Mouse (Mus musculus): ENCODE results near the gene Cemip2.

Gene Cemip2

DNA sequence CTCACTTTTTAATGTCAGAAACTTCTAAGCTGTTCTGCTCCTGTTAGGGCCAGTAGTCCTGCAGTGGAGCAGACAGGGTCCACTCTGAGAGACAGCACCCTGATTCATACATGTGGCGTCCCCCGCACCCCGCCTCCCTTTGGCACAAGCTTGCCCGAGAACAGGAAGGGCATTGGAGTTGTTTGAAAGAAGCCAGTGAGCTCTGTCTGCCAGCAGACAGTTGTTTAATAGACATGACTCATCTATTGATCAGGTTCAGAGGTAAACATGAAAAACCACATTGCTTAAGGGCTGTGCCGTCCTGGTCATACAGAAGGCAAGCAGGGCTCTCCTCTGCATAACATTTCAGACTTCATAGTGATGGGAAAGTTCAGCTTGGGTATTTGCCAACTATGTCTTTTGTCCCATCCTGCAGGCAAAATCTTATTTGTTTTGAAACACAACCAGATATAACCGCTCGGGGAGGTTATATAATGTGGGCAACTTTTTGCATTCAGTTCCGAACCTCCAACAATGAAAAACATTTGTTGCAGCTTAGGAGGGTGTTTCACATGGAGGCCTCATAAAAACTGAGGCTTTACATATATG is 36.4 kb downstream of the Cemip2 start:
- DNase-seq (ENCODE audit: low read depth, low spot score): no peak

DNA sequence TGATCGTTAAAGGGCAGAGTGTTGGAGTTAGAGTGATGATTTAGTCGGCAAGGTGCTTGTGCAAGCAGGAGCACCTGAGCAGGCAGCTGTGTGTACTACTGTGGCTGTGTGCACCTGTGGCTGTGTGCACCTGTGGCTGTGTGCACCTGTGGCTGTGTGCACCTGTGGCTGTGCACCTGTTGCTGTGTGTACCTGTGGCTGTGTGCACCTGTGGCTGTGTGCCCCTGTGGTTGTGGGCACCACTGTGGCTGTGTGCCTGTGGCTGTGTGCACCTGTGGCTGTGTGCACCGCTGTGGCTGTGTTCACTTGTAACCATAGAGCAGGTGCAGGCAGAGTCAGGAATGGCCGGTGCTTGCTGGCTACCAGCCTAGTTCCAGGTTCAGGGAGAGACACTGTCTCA is 38.1 kb downstream of the Cemip2 start:
- DNase-seq (ENCODE audit: low read depth, low spot score): no peak

DNA sequence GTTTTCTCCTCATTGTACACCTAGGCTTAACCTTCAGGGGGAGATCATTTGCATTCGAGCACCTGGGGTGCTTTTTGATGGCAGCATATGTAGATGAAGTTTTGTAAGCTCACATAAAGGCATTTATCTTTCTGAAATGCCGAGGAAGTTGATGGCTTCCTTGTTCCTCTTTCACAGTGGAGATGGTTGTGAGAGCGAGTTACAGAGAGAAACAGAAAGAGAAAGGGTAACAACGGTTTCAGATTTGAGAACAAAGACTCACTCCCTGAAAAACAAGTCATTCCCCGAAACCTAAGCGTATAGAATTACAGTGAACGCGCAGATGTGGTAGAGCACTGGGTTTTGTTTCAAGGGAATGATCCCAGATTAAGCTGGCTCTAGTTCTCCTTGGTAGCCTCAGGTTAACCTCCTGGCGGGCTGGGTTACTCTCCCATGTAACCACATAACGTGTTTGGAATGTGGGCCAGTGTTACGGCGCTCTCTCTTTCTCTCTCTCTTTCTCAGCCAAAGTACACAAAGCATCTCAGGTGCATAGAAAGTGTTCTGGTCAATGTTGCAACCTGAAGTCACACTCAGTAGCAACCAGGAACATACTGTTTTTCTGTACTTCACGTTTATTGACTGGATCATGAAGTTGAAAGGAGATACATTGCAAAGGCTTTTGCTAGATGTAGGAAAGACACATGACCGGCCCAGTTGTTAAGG is 40.0 kb downstream of the Cemip2 start:
- no peak for DNase-seq (ENCODE audit: low read depth, low spot score)

DNA sequence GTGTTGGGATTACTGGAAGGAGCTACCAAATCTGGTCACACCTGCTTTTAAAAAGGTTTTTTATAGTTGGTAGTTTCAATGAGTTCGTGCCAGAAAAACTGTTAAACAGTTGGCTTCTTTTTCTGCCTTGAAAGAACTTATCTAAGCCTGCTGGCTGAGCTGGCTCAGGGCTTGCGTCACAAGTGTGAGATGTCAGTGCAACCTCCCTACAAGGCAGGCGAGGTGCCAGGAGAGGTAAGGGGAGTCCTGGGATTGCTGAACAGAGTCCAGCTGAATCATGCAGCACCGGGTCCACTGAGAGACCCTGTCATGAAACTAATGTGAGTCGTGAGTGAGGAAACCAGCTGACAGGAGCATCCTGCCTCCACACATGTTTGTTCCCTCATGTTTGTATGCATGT is 41.4 kb downstream of the Cemip2 start:
- DNase-seq (ENCODE audit: low read depth, low spot score): peak; percentile 44

DNA sequence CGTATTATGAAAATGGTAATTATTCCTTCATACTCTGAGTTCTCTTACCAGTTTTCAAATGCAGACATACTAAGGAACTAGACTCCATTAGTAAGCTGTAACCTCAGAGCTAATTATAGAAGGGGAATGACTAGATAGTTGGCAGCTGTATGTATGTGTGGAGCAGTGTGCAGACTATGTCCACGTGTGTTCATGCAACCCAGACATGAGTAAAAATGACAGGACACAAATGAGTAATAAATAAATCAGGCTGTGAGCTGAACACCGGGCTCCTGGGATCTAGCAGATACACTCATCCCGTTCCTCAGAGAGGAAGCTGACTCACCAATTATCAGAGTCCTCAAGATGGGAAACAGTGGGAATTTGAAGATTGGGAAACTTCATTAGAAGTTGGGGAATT is 42.0 kb downstream of the Cemip2 start:
- DNase-seq (ENCODE audit: low read depth, low spot score): peak; percentile 66

DNA sequence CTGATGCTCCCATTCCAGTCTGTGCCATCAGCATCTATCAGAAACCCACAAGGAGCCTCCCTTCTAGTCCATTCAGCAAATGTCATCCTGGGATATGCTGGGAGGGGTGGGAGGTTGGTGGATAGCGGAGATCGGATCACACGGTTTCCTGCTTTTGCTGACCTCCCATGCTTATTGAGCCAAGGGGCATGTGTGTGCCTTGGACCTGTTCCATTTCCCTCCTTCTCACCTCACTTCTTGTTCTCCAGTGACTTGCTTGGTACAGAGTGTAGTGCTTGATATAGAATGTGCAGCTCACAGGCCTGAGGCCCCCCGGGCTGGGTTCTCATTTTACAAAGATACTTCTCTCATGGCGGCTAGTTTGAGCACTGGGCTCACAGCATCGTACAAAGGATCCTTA is 43.7 kb downstream of the Cemip2 start:
- DNase-seq (ENCODE audit: low read depth, low spot score): peak; percentile 78

DNA sequence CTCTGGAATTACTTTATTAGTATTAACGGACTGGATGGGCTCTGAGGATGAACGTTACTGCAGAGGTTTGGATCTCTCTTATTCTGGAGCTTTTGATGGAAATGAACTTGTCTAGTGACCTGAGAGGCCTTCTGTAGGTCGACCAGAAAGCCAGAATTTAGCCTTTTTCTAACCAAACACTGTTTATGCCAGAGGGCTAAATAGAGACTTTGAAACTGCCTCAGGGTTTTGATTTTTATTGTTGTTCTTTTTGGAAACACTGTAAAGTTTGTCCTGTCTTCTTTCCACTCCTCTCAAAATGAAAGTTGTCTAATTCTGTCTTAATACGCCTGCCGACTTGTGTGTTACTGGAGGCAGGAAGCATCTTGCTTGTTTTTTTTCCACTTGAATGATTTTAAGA is 46.0 kb downstream of the Cemip2 start:
- DNase-seq (ENCODE audit: low read depth, low spot score): no peak

DNA sequence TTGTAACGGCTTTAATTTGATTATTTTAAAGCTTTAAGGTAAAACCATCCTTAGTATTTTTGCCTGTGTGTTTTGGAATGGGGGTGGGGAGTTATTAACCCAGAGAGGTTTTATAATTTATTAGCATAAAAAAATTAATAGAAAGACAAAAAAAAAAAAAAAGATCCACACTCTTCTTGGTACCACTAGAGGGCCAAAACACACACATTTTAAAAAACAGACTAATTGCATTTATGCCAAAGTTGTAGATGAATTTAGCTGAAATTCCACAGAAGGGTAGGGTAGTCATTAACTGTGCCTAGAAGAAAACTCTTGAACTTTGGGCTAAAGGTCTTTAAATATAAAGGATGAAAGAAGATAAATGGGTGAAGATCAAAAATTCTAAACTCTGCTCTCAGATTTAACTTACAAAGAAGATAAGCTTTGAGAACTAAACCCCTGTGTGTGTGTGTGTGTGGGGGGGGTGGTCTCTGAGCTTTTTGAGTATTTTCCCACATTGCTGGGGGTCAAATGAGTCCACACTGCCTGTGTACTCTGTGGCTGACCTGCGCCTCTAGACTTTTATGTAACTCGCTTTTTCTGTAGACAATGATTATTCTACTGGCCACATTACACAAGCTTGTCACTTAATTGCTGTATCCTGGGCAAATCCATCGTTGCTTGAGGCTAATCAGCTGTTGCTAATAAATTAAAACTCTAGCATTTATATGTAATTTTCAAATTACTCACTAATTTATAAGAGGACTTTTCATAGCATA is 47.2 kb downstream of the Cemip2 start:
- DNase-seq (ENCODE audit: low read depth, low spot score): no peak

DNA sequence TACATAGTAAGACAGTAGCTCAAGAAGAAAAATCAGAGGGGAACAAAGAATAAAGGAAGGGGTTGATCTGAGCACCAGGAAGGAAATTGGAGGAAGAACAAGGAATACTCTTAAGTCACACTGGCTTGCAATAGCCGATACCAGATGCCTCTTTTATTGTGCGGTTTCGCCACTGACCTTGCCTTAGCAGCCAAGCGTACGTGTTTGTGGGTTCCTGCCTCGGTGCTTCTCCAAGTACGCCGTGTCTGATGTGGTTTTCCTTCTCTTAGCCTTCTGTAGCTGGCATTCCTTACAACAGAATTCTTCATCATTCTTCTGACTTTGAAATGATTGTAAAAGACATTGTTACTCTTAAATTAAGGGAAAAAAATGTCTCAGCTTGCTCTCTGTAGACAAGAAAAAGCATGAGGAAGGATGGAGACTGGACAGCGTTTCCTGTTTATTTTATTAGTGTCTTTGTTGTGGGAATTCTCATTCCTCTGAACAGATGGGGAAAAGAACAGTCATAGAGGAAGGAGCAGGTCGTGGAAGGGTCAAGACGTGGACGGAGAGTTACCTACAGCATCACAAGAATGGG is 55.4 kb downstream of the Cemip2 start:
- DNase-seq (ENCODE audit: low read depth, low spot score): peak; percentile 25

DNA sequence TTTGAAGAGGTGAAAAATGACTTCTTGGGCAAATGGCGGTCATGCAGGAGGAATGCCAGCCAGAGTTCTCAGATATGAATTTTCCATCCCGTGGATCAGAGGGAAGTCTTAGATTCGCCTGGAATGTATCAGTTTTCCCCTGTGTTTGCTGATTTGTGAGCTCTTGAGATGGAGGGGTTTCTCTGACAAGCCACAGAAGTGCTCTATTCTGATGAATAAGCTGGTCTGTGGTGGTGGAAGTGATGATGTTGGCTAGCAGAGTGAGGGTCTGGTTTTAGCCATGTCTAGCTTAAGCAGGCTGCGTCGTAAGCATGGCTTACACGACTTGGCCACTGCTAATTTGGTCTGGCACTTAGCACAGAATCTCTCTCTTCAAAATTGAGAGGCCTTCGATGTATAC is 56.8 kb downstream of the Cemip2 start:
- no peak for DNase-seq (ENCODE audit: low read depth, low spot score)

DNA sequence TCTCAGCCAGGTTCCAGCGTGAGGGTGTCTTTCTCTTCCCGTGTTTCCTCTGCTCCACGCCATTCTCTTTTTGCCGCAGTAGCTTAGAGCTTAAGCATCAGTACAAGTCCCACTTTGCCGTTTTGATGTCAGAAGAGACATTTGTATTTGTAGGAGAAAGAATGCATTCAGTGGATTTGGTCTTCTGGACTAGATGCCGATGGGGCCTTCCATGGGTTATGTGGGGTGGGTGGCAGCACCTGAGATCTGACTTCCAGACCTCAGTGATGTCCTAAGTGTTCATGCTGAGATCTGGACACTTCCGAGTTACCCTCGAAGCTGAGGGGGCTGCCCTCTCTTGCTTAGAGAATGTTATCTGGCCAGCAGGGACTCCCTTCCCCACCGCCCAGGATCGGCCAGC is 72.6 kb downstream of the Cemip2 start:
- no peak for DNase-seq (ENCODE audit: low read depth, low spot score)

DNA sequence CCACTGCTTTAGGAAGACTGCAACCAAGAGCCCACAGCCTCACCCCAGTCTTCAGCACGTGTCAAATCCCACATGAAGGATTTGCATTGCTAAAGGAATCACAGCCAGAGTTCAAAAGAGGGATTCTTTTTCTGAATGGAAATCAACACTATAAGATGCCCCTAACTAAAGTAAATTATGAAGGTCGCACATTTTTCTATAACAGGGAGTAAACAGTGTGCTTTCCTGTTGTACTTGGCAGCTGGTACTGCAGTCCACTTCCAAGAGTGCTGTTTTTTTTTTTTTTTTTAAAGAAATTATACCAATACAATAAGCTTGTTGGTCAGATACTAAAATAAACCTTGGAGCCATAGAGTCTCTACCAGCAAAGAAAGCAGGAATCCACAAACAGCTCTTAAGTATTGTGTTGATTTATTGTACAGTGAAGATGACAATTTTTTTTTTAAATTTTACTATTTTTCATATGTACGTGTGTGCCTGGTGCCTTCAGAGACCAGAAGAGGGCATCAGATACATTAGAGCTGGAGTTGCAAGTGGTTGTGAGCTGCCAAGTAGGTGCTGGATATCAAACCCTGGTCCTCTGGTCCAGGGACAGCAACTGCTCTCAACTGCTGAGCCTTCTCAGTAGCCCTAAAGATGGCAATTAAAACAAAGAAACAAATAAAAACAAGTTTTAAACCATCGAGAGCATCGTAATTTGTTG is 76.5 kb downstream of the Cemip2 start:
- no peak for DNase-seq (ENCODE audit: low read depth, low spot score)

DNA sequence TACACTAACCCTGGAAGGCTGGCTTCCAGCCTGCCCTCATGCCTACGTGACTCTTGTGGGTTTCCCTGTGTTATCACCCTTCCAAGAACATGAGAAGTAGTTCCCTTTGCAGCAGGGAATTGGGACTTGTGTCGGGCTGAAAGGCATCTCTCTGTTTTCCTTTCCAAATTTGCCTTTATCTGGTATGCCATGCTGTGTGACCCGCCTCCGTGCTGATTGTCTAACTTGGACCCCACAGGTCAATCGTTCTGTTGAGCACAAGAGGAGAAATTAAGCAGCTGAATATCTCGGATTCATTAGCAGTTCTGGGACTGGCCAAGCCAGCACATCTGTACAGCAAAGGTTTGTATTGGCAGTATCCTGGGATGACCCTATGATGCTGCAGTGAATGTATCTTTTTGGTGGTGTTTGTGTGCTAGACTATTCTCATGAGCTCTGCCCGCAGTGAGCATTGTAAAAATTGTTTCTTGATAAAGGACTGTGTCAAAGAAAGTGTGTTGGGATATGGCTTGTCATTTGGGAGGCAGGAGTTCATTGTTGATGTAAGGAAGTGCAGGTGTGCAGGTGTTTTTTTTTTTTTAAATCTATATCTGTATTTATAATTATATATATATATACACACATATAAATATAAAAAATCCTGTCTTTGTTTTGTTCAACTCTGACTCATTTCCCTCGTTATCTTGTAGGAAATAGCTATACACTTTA is 77.4 kb downstream of the Cemip2 start:
- no peak for DNase-seq (ENCODE audit: low read depth, low spot score)

DNA sequence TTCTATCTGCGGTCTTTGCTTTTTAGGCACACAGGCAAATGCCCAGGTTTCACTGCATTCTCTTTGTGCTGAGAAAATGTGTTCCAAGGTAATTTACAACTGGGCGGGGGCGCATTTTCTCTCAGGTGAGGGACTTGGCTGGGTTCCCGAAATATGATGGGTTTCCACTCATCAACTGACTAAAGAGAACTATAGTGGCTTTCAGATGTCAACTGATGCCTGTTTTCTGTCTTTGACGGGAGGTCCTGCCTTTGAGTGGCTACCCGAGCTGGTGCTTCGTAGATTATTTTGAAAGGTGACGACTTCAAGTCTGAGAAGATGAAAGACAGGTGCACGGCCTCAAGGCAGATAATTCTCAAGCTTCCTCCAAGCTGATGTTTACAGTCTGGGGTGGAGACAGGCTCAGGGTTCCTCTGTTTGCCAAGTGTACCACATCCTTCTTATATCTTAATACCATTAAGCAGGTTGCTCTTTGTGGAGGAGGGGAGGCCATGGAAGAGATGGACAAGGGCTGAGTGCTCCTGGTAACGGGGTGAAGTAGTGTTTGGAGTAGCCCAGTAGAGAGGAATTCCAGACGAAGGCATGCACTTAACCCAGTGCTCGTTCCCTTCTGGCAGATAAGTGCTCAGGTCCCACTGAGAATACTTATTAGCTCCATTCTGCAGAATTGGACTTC is 80.8 kb downstream of the Cemip2 start:
- no peak for DNase-seq (ENCODE audit: low read depth, low spot score)

DNA sequence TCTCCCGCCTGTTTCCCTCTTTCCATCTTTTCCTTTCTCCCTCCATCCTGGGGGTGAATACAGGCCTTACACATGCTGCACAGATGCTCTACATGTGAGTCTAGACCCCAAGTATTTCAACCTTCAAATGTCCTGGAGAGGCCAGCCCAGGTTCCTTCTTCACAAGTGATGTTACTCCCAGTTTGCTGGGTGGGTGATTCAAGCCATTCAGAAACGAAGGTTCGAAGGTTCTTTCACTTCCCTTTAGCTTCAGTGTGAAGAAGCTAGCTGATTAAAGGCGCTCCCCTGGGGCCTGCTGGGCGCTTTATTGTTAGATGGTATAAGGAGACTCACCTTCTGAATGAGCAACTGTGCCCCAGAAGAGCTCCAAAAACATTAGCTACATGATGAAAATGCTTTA is 82.0 kb downstream of the Cemip2 start:
- no peak for DNase-seq (ENCODE audit: low read depth, low spot score)

DNA sequence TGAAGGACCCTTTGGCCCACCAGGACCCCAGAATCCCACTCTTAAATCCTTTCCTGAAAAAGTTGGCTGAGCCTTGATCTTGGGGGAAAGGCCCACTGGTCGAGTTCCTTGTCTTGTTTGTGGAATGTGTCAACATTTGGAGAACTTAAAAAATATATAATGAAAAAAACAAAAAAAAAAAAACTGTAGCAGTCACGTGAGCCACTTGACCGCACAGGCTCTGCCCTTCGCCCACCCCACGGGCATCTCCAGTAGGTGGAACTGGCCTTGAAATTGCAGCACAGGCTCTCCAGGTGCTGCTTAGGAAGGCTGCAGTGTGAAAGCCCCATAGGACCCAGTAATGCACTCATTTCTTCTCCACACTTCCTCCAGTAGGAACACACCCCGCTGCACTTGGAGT is 82.8 kb downstream of the Cemip2 start:
- no peak for DNase-seq (ENCODE audit: low read depth, low spot score)

DNA sequence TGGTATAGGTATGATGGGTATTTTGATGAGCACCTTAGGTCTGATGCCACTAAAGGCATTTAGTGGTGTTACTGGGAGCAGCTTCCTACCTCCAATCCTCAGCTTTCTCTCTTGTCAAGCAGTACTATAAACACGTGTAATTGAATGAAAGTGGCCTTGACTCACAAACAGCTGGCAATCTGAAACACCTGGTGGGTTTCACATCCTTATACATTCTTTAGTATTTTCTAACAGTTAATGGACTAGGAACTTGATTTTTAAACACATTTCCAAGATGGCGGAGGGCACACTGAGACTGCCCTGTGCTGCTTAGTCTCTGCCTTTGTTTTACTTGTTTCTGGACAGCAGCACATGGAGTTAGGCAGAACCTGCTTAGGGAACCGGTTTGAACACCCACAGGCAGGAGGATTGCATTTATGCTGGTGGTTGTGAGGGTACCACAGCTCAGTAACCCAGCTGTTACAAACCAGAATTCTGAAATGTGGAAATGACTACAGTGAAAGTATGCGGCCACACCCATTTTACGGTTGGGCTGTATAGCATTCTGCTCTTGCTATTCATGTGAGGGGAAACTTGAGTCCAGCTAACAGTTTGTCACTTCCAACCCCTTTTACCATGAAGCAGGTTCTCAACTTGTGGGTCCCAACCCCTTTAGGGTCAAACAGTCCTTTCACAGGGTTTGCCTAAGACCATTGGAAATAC is 84.3 kb downstream of the Cemip2 start:
- DNase-seq (ENCODE audit: low read depth, low spot score): no peak

DNA sequence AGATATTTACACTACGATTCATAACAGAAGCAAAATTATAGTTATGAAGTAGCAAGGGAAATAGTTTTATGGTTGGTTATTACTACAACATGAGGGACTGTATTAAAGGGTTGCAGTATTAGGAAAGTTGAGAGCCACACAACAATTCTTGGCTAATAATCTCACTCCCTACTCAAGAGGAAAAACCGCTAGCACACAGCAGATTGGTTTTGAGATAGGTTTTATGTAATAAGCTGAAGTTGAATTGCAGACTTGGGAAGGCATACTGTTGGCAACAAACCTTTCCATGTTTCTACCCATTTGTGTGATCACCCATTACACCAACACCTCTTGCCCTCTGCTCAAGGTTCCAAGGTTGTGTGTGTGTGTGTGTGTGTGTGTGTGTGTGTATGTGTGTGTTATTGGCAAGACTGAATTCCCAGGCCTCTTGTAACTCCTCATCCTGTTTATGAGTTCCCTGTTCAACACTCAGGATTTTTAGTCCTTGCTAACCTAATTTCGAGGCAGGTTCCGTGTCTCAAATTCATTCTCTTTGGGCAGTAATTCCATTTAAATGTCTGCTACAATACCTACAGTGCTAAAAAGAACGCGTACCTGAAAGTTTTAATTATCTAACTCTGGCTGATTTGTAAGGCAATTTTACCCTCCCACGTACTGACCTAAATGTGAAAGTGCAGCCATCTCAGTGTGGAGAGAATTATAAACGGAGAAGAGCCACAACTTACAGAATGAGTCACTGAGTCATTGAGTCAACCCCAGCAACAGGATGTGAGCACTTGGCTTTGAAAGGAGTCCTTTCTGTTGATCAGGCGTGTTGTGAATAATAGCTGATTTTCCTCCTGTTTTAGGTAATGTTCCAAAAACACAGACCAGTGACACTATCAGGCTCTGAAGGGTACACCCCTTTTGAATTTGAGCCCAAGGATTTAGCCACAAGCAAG is 85.1 kb downstream of the Cemip2 start:
- DNase-seq (ENCODE audit: low read depth, low spot score): no peak
